Mouse (Mus musculus) lung, embryonic 16.5 days (tissue): ENCODE results near the gene Psmd11. TPM values are rescaled to one million over a fixed set of nuclear protein-coding genes. Genes with fewer than 3 reads are reported as not detected.
A peak's percentile ranks its signal among the peaks of the same experiment; 100 is the strongest.
"Not testable (repeated sequence)": the region's sequence is repeated elsewhere in the genome, so short reads cannot be mapped to it uniquely, and the experiment has no call there.

ENCODE experiments used
- ATAC-seq: fragments of 200-750 bp; cut with Nextera tagmentation; 2 replicates; pipeline ENCODE4 v1.8.0; 2017; ENCODE audit warnings: low read depth, mild to moderate bottlenecking, moderate library complexity
- H3K27ac ChIP-seq: fragments of 300-500 bp; sonication (generic); 2 replicates; pipeline ENCODE4 v1.5.1; 2014; ENCODE audit warnings: mild to moderate bottlenecking, control low read depth, low read length
- H3K27me3 ChIP-seq: fragments of 300-500 bp; sonication (generic); 2 replicates; pipeline ENCODE4 v1.6.1; 2014; ENCODE audit warnings: low read depth, low read length, mixed read lengths; ENCODE audit not compliant: control insufficient read depth, insufficient read depth
- H3K36me3 ChIP-seq: fragments of 300-500 bp; sonication (generic); 2 replicates; pipeline ENCODE4 v1.6.1; 2014; ENCODE audit warnings: low read length; ENCODE audit not compliant: control insufficient read depth, insufficient read depth
- H3K4me1 ChIP-seq: fragments of 300-500 bp; sonication (generic); replicated peaks from 2 replicates; pipeline ENCODE4 v1.6.1; 2014; ENCODE audit warnings: low read length, mixed read lengths; ENCODE audit not compliant: control insufficient read depth, insufficient read depth
- H3K4me2 ChIP-seq: fragments of 300-500 bp; sonication (generic); 2 replicates; pipeline ENCODE4 v1.6.1; 2014; ENCODE audit warnings: low read depth, low read length, control low read depth
- H3K4me3 ChIP-seq: fragments of 300-500 bp; sonication (generic); 2 replicates; pipeline ENCODE4 v1.5.1; 2014; ENCODE audit warnings: mild to moderate bottlenecking, low read length, control low read depth
- H3K9ac ChIP-seq: fragments of 300-500 bp; sonication (generic); 2 replicates; pipeline ENCODE4 v1.6.1; 2014; ENCODE audit warnings: low read length, control low read depth
- H3K9me3 ChIP-seq: fragments of 300-500 bp; sonication (generic); 2 replicates; pipeline ENCODE4 v1.6.1; 2016; ENCODE audit warnings: low read length; ENCODE audit not compliant: control insufficient read depth
- WGBS: fragments of 180-500 bp; shearing (Covaris S2); extraction: QIAGEN DNeasy Blood & Tissue Kit; methylation state at CpG from one replicate; pipeline ENCODE4 v1.1.7; 2014; 5-methylcytosine and 5-hydroxymethylcytosine counted together
- polyA plus RNA-seq: library from polyadenylated mRNA; unstranded; fragments of >200 nt; fragmentation: Nextera tagmentation; extraction: Ambion mirVana; gene quantifications from 2 replicates; pipeline ENCODE4 v1.2.1, GENCODE M21; 2015

Gene Psmd11
- polyA plus RNA-seq, result 277 and 300 TPM in 2 replicates

DNA sequence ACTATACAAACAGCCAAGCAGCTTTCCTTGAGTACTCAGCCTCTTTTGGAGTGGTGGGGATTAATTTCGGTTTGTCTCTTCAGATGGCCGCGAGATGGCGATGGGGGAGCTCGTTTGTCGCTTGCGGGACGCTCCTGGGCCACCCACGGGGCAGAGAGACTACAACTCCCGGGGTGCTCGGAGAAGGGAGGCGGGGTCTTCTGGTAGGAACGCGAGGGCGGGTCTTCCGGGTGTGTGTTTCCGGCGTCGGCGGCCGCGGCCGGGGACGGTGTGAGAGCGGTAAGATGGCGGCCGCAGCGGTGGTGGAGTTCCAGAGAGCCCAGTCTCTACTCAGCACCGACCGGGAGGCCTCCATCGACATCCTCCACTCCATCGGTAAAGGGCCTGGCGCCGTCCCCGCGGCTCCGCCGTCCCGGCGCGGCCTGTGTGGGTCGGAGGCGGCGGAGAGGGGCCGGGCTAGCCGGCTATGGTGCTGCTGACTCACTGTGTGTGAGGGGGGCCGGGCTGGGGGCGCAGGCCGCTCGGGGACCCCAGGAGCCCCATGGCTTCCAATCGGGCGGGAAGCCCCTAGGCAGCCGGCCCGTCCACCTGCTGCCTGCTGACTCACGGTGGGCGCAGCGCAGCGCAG, at the start of gene Psmd11:
Psmd11 (plus strand) TSS at position 235 of the 628 bp plus-strand sequence.
- 0% methylated on average over 48 of the region's 58 CpGs for WGBS
- H3K4me3 ChIP-seq, result peak within 1 kb of the TSS; percentile 99
- H3K9me3 ChIP-seq, result no peaks in the 10 kb centered on the region
- peaks cover 8% of the 10 kb centered on the region for H3K4me1 ChIP-seq
- H3K27me3 ChIP-seq, result no peaks in the 10 kb centered on the region
- H3K36me3 ChIP-seq, result peaks cover 14% of the 10 kb centered on the region
- peak; percentile 100 for ATAC-seq
- H3K27ac ChIP-seq, result peak within 1 kb of the TSS; percentile 77
- peak within 1 kb of the TSS; percentile 88 for H3K4me2 ChIP-seq
- peak within 1 kb of the TSS; percentile 98 for H3K9ac ChIP-seq

DNA sequence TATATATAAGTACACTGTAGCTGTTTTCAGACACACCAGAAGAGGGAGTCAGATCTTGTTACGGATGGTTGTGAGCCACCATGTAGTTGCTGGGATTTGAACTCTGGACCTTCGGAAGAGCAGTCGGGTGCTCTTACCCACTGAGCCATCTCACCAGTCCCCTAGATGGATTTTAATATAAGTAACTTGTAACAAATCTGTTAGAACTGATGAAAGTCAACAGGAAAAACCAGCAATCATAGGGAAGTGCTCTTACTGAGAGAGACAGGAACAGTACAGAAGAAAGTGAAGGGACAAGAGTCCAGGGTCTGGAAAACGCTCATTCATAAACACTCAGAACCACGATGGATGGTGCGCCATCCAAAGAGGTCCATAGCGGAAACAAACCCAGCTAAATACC, 49.2 kb upstream of the Psmd11 start:
- not testable (repeated sequence) for H3K27me3 ChIP-seq, H3K4me3 ChIP-seq, H3K36me3 ChIP-seq, H3K4me1 ChIP-seq, H3K4me2 ChIP-seq, ATAC-seq, H3K9me3 ChIP-seq, H3K27ac ChIP-seq, H3K9ac ChIP-seq
- 91% methylated on average over 7 of the region's 7 CpGs for WGBS

DNA sequence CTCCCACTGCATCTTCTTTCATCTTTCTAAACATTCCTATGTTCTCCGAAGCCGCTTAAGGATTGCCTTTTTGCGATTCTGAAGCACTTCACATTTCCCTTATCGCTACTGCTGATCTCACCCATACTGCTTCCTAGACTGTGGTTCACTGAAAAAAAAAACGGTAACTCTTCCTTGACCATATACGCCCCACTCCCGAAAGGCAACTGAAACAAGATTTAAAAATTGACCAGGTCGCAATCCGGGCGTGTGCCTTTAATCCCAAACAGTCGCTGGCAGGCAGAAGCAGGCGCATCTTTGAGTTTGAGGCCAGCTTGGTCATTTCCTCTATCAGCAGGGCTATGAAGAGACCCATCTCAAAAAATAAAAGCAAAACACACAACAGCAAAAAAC, 45.8 kb upstream of the Psmd11 start:
- H3K9ac ChIP-seq, result peak overlapping the region; percentile 99
- H3K4me3 ChIP-seq, result peak overlapping the region; percentile 97
- H3K4me2 ChIP-seq, result peak overlapping the region; percentile 50
- H3K9me3 ChIP-seq, result no peaks in the 10 kb centered on the region
- H3K4me1 ChIP-seq, result peaks cover 17% of the 10 kb centered on the region
- 1% methylated on average over 12 of the region's 12 CpGs for WGBS
- H3K27me3 ChIP-seq, result no peaks in the 10 kb centered on the region
- ATAC-seq, result peak; percentile 24
- peak overlapping the region; percentile 92 for H3K27ac ChIP-seq
- peaks cover 6% of the 10 kb centered on the region for H3K36me3 ChIP-seq

DNA sequence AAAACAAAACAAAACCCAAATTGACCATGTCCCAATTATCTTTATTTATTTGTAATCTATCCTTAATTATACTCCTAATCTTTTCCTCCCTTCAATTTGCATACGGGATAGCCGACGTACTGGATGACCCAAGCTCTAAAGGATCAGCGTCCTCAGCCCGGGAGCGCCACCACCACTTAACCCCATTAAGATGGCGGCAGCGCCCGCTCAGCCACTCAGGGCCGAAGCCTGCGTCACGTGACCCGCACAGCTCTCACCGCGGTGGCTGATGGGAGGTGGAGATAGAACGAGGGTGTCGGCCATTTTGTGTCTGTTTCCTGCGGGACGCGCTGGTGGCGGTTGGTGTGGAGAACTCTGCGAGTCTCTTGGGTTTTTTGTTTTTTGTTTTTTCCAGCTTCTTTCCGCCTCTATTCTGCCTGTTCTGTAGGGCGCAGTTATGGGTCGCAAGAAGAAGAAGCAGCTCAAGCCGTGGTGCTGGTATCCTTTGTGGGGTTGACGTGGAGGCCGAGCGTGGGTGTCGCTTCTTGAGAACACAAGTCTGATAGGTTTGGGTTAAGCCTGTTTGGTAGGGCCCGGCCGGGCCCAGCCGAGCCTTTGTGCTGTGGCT, 45.3 kb upstream of the Psmd11 start, which contains the start of gene Zfp207:
Zfp207 (plus strand) TSS at position 261 of the 607 bp plus-strand sequence.
- Histone ChIP-seq H3K4me1 (peaks cover 17% of the 10 kb centered on the region), H3K9me3 (no peaks in the 10 kb centered on the region), H3K4me2 (peak within 1 kb of the TSS; percentile 80), H3K4me3 (peak within 1 kb of the TSS; percentile 97), H3K36me3 (peaks cover 11% of the 10 kb centered on the region), H3K9ac (peak within 1 kb of the TSS; percentile 99), H3K27ac (peak within 1 kb of the TSS; percentile 92), H3K27me3 (no peaks in the 10 kb centered on the region)
- 0% methylated on average over 33 of the region's 33 CpGs for WGBS
- peak; percentile 98 for ATAC-seq

DNA sequence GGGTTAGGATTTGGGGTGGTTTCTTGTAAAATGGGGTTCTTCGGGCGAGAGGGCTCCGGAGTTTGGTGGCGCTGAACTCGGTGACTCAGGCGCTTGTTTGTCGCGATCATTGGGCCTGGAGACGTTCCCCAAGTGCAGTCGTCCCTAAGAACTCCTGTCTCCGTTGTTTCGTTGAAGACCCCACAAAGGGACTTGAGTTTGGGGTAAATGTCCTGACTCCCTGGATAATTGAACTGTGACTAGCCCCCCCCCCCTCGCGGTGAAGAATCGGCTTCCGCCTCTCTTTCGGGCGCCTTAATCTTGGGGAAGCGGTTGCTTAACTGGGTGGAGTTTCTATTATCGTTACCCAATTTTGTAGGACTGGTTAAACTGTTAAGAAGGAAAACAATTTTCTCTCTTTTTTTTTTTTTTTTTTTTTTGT, 44.8 kb upstream of the Psmd11 start:
- H3K4me2 ChIP-seq, result no peak overlapping the region; the same call in 1 of the 2 replicates
- under 1% methylated on average over 20 of the region's 20 CpGs for WGBS
- peak; percentile 13; the same call in 1 of the 2 replicates for ATAC-seq
- H3K9ac ChIP-seq, result peak overlapping the region; percentile 99
- H3K9me3 ChIP-seq, result no peaks in the 10 kb centered on the region
- H3K36me3 ChIP-seq, result peaks cover 16% of the 10 kb centered on the region
- H3K27me3 ChIP-seq, result no peaks in the 10 kb centered on the region
- peaks cover 17% of the 10 kb centered on the region for H3K4me1 ChIP-seq
- H3K4me3 ChIP-seq, result peak overlapping the region; percentile 97
- peak overlapping the region; percentile 92 for H3K27ac ChIP-seq

DNA sequence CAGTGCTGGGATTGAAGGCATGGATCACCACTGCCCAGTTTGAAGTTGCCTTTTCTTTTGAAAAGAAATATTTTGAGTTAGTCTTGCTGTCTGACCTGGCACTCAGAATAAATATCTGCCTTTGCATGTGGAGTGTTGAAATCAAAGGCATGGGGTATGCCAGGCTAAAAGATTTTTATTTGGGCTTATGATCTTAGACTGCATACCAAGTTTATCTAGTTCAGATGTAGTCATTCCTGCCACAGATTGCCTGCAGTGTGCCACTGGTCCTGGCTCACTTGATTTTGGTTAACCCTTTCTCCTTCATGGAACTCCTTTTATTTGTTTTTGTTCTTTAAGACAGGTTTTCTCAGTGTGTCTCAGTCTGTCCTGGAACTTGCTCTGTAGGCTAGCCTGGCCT, 44.0 kb upstream of the Psmd11 start:
- H3K27ac ChIP-seq, result no peak overlapping the region
- ATAC-seq, result no peak

DNA sequence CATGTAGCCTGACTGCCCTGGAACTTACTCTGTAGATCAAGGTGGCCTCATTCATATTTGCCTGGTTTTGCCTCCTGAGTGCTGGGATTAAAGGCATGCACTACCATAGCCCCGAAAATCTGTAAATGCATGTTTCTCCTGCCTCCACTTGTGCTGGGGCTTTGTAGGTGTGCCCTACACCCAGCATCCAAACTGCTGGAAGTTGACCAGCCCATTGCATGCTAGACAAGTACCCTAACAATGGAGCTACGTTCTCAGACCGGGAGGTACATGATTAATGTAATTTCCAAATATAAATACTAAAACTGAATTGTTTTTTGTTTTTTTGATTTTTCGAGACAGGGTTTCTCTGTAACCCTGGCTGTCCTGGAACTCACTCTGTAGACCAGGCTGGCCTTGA, 43.4 kb upstream of the Psmd11 start:
- H3K9me3 ChIP-seq, result no peaks in the 10 kb centered on the region
- H3K36me3 ChIP-seq, result peaks cover 22% of the 10 kb centered on the region
- peak overlapping the region; percentile 70 for H3K9ac ChIP-seq
- H3K4me3 ChIP-seq, result peak overlapping the region; percentile 97
- no peaks in the 10 kb centered on the region for H3K27me3 ChIP-seq
- ATAC-seq, result no peak
- peaks cover 17% of the 10 kb centered on the region for H3K4me1 ChIP-seq
- H3K4me2 ChIP-seq, result peak overlapping the region; percentile 80
- WGBS, result 22% methylated on average over 4 of the region's 4 CpGs
- no peak overlapping the region for H3K27ac ChIP-seq

More for the DNA sequence above, 44.0 kb upstream of the Psmd11 start:
- Histone ChIP-seq H3K9ac (peak overlapping the region; percentile 70), H3K4me3 (peak overlapping the region; percentile 97), H3K4me1 (peaks cover 17% of the 10 kb centered on the region), H3K36me3 (peaks cover 22% of the 10 kb centered on the region), H3K27me3 (no peaks in the 10 kb centered on the region), H3K4me2 (peak overlapping the region; percentile 80), H3K9me3 (no peaks in the 10 kb centered on the region)

DNA sequence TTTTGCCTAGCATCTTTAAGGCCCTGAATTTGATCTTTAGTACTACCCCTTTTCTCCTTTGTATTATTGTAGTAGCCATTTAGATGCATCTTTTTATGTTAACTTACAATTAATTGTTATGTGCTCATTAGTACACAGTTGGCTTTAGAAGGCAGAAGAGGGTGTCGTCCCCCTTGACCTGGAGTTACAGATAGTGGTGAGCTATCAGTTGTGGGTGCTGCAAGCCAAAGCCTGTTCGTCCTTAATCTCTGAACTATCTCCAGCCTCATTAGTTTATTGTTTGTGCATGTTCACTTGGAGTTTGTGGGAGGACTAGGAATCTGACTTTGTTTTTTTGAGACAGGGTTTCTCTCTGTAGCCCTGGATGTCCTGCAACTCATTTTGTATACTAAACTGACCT, 41.6 kb upstream of the Psmd11 start:
- H3K27me3 ChIP-seq, result no peaks in the 10 kb centered on the region
- H3K27ac ChIP-seq, result no peak overlapping the region
- no peak overlapping the region for H3K4me3 ChIP-seq
- H3K36me3 ChIP-seq, result peaks cover 28% of the 10 kb centered on the region
- H3K9ac ChIP-seq, result no peak overlapping the region
- no peak for ATAC-seq
- WGBS, result 65% methylated on average over 2 of the region's 2 CpGs
- H3K9me3 ChIP-seq, result no peaks in the 10 kb centered on the region
- peaks cover 17% of the 10 kb centered on the region for H3K4me1 ChIP-seq
- no peak overlapping the region for H3K4me2 ChIP-seq

DNA sequence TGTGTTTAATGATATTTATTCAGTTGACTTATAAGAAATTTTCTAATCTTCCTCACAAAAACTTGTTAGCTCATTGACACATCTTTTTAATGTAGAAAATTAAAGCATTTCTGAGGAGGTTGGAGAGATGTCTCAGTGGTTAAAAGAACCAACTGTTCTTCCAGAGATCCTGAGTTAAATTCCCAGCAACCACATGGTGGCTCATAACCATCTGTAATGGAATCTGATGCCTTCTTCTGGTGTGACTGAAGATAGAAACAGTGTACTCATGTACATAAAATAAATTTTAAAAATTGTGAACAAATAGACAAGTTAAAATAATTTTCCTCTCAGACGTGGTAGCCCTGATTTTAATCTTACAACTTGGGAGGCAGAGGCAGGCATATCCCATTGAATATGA, 38.5 kb upstream of the Psmd11 start:
- Histone ChIP-seq H3K9me3 (no peaks in the 10 kb centered on the region), H3K4me3 (no peak overlapping the region), H3K4me1 (peaks cover 12% of the 10 kb centered on the region), H3K36me3 (peaks cover 39% of the 10 kb centered on the region), H3K4me2 (no peak overlapping the region), H3K27ac (no peak overlapping the region), H3K9ac (no peak overlapping the region), H3K27me3 (no peaks in the 10 kb centered on the region)
- no peak for ATAC-seq
- WGBS, result 79% methylated on average over 1 of the region's 1 CpGs
